Mouse (Mus musculus): Measurements from ENCODE around the gene Erlin1. TPM values are rescaled to one million over a fixed set of nuclear protein-coding genes. Genes with fewer than 3 reads are reported as not detected.

Erlin1 gene
- total and polyA plus RNA-seq, 3 experiments: 4.1 to 7.8 (median 6.0) TPM

DNA sequence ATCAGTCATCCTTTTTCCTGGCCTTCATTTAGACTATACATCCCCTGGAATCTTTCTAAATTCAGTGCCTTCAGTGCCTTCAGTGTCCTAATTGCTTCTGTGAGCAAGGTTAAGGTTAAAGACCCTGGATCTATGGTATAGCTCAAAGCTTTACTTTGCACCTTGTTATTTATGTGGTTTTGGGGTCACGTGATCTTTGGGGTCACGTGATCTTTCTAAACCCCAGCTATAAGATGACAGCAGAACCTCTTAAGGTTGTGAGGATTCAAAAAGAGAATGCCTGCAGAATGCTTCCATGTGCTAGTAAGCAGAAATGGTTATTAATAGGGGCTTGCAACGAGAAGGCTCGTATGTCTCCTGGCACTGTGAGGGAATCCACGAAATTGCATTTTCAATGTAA is 36.2 kb downstream of the Erlin1 start:
- Histone ChIP-seq H3K4me1 (ENCODE audit: control insufficient read depth, insufficient read depth, low read length) (no peaks in the 10 kb centered on the region), H3K79me2 (replicated peaks; ENCODE audit: control insufficient read depth, insufficient read depth, low read length) (no peaks in the 10 kb centered on the region), H3K4me3 (no peak overlapping the region), H3K9ac (ENCODE audit: low read depth, low read length) (no peak overlapping the region), H3K27me3 (ENCODE audit: control insufficient read depth, insufficient read depth, low read length) (no peaks in the 10 kb centered on the region), H3K27ac (no peak overlapping the region), H3K36me3 (ENCODE audit: control insufficient read depth, insufficient read depth, low read length) (no peaks in the 10 kb centered on the region)
- DNase-seq: no peak
- 94% methylated on average over 5 of the region's 5 CpGs for WGBS
- TF ChIP-seq EP300 (IDR thresholded peaks at IDR 0.05; ENCODE audit: insufficient read depth, low read depth, low read length) (no peak), CTCF (IDR thresholded peaks at IDR 0.05) (no peak), POLR2A (IDR thresholded peaks at IDR 0.05; ENCODE audit: insufficient read depth, low read depth, low read length) (no peak)
- intact Hi-C loops (cut with DNase I): no loop called here

DNA sequence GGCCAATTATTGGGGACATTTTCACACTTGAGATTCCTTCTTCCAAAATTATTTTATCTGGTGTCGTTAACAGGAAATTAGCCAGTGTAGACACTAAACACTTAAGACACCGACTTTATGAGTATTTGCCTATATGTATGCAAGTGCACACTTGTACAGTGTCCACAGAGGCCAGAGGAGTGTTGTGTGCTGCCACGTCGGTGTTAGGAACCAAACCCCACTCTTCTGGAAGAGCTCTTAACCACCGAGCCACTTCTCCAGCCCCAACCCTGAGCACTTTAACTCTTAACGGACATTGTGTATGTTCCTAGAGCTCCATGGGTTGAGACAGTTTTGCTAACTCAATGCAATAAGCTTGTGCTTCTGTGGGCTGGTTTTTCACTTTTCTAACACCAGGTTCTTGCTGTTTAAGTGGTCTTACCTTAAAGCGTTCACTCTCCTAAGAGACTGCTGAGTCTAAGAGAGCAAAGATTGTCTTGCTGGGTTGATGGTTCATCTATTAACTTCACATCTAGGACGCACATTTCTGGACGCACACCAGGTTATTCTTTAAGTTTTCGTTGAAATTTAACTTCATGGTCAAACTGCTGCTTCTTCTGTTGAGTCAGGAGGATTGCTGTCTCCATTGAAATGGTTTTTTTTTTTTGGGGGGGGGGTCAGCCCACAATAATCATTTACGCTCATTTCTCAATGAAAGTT is 37.4 kb downstream of the Erlin1 start:
- Histone ChIP-seq H3K27ac (no peak overlapping the region), H3K4me3 (no peak overlapping the region), H3K4me1 (ENCODE audit: control insufficient read depth, insufficient read depth, low read length) (no peaks in the 10 kb centered on the region), H3K36me3 (ENCODE audit: control insufficient read depth, insufficient read depth, low read length) (no peaks in the 10 kb centered on the region), H3K9ac (ENCODE audit: low read depth, low read length) (no peak overlapping the region), H3K79me2 (replicated peaks; ENCODE audit: control insufficient read depth, insufficient read depth, low read length) (no peaks in the 10 kb centered on the region), H3K27me3 (ENCODE audit: control insufficient read depth, insufficient read depth, low read length) (no peaks in the 10 kb centered on the region)
- no peak for TF ChIP-seq EP300 (IDR thresholded peaks at IDR 0.05; ENCODE audit: insufficient read depth, low read depth, low read length)
- TF ChIP-seq POLR2A (IDR thresholded peaks at IDR 0.05; ENCODE audit: insufficient read depth, low read depth, low read length): no peak
- TF ChIP-seq CTCF (IDR thresholded peaks at IDR 0.05): no peak
- no peak for DNase-seq
- intact Hi-C loops (cut with DNase I): no loop called here
- WGBS: 91% methylated on average over 11 of the region's 11 CpGs

DNA sequence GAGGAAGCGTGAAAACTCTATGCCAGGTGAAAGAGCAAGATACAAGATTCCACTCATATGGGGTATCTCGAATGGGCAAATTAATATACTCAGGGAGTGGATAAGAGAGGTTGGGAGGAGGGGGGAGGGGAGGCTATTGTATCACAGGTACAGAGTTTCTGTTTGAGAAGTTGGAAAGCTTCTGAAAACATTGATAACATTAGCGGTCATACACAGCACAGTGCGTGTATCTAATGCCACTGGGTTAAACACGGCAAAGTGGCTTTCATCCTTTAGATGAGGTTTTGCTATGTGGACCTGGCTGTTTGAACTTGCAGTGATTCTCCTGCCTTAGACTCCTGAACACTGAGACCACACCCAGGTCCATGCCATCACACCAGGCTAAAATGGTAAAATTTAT is 39.6 kb downstream of the Erlin1 start:
- intact Hi-C loops (cut with DNase I): no loop called here

DNA sequence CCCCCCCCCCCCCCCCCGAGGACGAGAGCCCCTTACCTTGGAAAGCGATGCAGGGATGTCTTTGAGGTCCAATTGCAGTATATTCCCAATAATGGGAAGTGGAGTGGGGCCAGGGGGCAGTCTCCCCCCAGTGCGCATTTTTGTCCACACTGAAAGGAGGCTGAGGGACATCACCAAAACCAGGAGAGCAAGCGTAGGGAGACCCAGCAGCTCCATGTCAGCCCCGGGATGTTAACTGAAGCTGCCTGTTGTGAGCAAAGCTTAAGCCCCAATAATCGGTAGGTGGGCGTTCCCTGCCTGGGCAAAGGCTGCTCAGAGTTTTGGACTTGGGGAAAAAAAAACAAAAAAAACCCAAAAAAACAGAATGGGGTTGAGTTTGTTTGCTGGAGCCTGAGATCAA is 40.6 kb downstream of the Erlin1 start, which contains the start of gene Cyp2c23:
Cyp2c23 (minus strand) TSS at position 237 of the 400 bp plus-strand sequence.
- no peak for TF ChIP-seq POLR2A (IDR thresholded peaks at IDR 0.05; ENCODE audit: insufficient read depth, low read depth, low read length)
- TF ChIP-seq EP300 (IDR thresholded peaks at IDR 0.05; ENCODE audit: insufficient read depth, low read depth, low read length): no peak
- no peak for TF ChIP-seq CTCF (IDR thresholded peaks at IDR 0.05)
- H3K27me3 ChIP-seq (ENCODE audit: control insufficient read depth, insufficient read depth, low read length): no peaks in the 10 kb centered on the region
- no peak for DNase-seq
- 66% methylated on average over 8 of the region's 8 CpGs for WGBS
- intact Hi-C loops (cut with DNase I): no loop called here
- H3K79me2 ChIP-seq (replicated peaks; ENCODE audit: control insufficient read depth, insufficient read depth, low read length): no peaks in the 10 kb centered on the region
- H3K9ac ChIP-seq (ENCODE audit: low read depth, low read length): no peak within 1 kb of the TSS
- no peaks in the 10 kb centered on the region for H3K4me1 ChIP-seq (ENCODE audit: control insufficient read depth, insufficient read depth, low read length)
- no peak within 1 kb of the TSS for H3K27ac ChIP-seq
- H3K4me3 ChIP-seq: no peak within 1 kb of the TSS
- no peaks in the 10 kb centered on the region for H3K36me3 ChIP-seq (ENCODE audit: control insufficient read depth, insufficient read depth, low read length)

More for the DNA sequence above, 39.6 kb downstream of the Erlin1 start:
- no peak for TF ChIP-seq EP300 (IDR thresholded peaks at IDR 0.05; ENCODE audit: insufficient read depth, low read depth, low read length)
- no peak for TF ChIP-seq CTCF (IDR thresholded peaks at IDR 0.05)
- TF ChIP-seq POLR2A (IDR thresholded peaks at IDR 0.05; ENCODE audit: insufficient read depth, low read depth, low read length): no peak
- no peak overlapping the region for H3K27ac ChIP-seq
- no peak for DNase-seq
- H3K9ac ChIP-seq (ENCODE audit: low read depth, low read length): no peak overlapping the region
- H3K36me3 ChIP-seq (ENCODE audit: control insufficient read depth, insufficient read depth, low read length): no peaks in the 10 kb centered on the region
- no peaks in the 10 kb centered on the region for H3K79me2 ChIP-seq (replicated peaks; ENCODE audit: control insufficient read depth, insufficient read depth, low read length)
- no peaks in the 10 kb centered on the region for H3K27me3 ChIP-seq (ENCODE audit: control insufficient read depth, insufficient read depth, low read length)
- no peak overlapping the region for H3K4me3 ChIP-seq
- 81% methylated on average over 5 of the region's 5 CpGs for WGBS
- H3K4me1 ChIP-seq (ENCODE audit: control insufficient read depth, insufficient read depth, low read length): no peaks in the 10 kb centered on the region

DNA sequence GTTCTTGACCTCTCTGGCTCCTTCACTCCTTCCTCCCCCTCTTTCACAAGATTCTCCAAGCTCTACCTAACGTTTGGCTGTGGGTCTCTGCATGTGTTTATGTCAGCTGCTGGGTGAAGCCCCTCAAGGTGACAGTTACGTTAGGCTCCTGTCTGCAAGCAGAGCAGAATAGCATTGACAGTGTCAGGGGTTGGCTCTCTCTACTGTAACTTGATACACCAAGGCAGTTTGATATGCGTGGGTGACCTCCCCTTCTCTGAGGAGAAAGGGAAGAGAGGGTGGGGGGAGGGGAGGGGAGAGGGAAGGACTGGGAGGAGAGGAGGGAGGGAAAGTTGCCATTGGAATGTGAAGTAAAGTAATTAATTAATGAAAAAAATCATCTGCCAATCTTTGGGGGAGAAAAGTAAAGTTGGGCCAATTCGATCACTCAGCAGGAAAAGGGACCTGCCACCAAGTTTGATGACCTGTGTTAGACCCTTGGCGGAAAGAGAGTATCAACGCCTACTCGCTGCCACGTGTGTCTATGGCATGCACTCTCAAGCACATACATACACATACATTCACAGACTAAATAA is 42.5 kb downstream of the Erlin1 start:
- WGBS: 61% methylated on average over 8 of the region's 8 CpGs
- DNase-seq: no peak
- Histone ChIP-seq H3K27ac (no peak overlapping the region), H3K27me3 (ENCODE audit: control insufficient read depth, insufficient read depth, low read length) (no peaks in the 10 kb centered on the region), H3K36me3 (ENCODE audit: control insufficient read depth, insufficient read depth, low read length) (no peaks in the 10 kb centered on the region), H3K9ac (ENCODE audit: low read depth, low read length) (no peak overlapping the region), H3K79me2 (replicated peaks; ENCODE audit: control insufficient read depth, insufficient read depth, low read length) (no peaks in the 10 kb centered on the region), H3K4me3 (no peak overlapping the region), H3K4me1 (ENCODE audit: control insufficient read depth, insufficient read depth, low read length) (no peaks in the 10 kb centered on the region)
- intact Hi-C loops (cut with DNase I): no loop called here
- TF ChIP-seq EP300 (IDR thresholded peaks at IDR 0.05; ENCODE audit: insufficient read depth, low read depth, low read length) (no peak), POLR2A (IDR thresholded peaks at IDR 0.05; ENCODE audit: insufficient read depth, low read depth, low read length) (no peak), CTCF (IDR thresholded peaks at IDR 0.05) (no peak)

DNA sequence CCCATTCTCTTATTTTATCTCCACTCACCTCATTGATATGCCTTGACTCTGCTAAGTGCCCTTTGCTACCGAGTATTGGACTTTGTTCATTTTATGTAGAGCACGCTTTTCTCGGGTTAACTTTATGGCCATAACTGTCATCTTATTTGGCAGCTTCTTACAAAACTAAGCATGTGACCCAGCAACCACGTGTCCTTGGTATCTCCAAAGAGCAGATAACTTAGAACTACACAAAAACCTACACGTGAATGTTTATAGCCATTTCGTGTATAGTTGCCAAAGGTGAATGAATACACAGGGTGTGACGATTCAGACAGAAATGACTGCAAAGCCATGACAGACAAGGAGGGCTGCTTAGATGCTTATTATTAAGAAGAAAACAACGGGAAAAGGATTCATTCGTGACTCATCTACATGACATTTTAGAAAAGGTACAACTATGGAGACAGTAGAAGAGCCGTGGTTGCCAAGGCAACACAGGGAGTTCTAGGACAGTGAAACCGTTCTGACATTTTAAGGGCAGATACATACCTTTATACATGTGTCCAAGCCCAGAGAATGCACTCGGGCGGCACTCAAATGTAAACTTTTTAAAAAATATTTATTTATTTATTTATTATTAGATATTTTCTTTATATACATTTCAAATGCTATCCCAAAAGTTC is 44.5 kb downstream of the Erlin1 start:
- intact Hi-C loops (cut with DNase I): no loop called here
- WGBS: 76% methylated on average over 13 of the region's 13 CpGs
- H3K79me2 ChIP-seq (replicated peaks; ENCODE audit: control insufficient read depth, insufficient read depth, low read length): no peaks in the 10 kb centered on the region

More for the DNA sequence above, 44.5 kb downstream of the Erlin1 start:
- no peak for TF ChIP-seq CTCF (IDR thresholded peaks at IDR 0.05)
- no peak for TF ChIP-seq POLR2A (IDR thresholded peaks at IDR 0.05; ENCODE audit: insufficient read depth, low read depth, low read length)
- no peak for TF ChIP-seq EP300 (IDR thresholded peaks at IDR 0.05; ENCODE audit: insufficient read depth, low read depth, low read length)
- Histone ChIP-seq H3K36me3 (ENCODE audit: control insufficient read depth, insufficient read depth, low read length) (no peaks in the 10 kb centered on the region), H3K27ac (no peak overlapping the region), H3K27me3 (ENCODE audit: control insufficient read depth, insufficient read depth, low read length) (no peaks in the 10 kb centered on the region), H3K4me1 (ENCODE audit: control insufficient read depth, insufficient read depth, low read length) (no peaks in the 10 kb centered on the region; the same call in 1 of the 2 replicates), H3K4me3 (no peak overlapping the region), H3K9ac (ENCODE audit: low read depth, low read length) (no peak overlapping the region)
- no peak for DNase-seq

Data from heart, adult 2 months (tissue).